Comparison of ENCODE assay signal across 10 mouse cellular contexts in genomic region chr19:7423028-7423655, GRCm38 (mm10). TPM values are rescaled to one million over a fixed set of nuclear protein-coding genes. Genes with fewer than 3 reads are reported as not detected.
DNase-seq lines count a peak whose midpoint lies in the region; ATAC-seq and TF ChIP-seq lines count a peak whose summit lies in the region.
"Had no signal": no experiment of that assay in that cellular context is flagged by ENCODE, and none has a peak within 500 bp of the region (broad histone marks: within the 10 kb centered on the region; RNA-seq: fewer than 3 reads in every experiment).

No protein-coding gene starts in this region.

- no peak overlapping the region for H3K4me3 ChIP-seq in thymus, adult 2 months (ENCODE audit: control insufficient read depth, insufficient read depth, low read length)
- H3K4me3 ChIP-seq in forebrain, embryonic 14.5 days (ENCODE audit: low read depth, low read length), result peak overlapping the region; percentile 32
- H3K4me3 ChIP-seq in heart, postnatal 0 days (ENCODE audit: low read depth, low read length), result peak overlapping the region; percentile 37
- peak overlapping the region; percentile 23 for H3K4me3 ChIP-seq in liver, embryonic 13.5 days (replicated peaks)
- peak overlapping the region; percentile 43 for H3K4me3 ChIP-seq in neural tube, embryonic 15.5 days (replicated peaks)
- H3K4me3 ChIP-seq: megakaryocyte, embryonic 14.5 days had no signal

- 91% methylated on average over 51 of the region's 51 CpGs for WGBS in thymus, adult 2 months
- 2% methylated on average over 49 of the region's 51 CpGs for WGBS in forebrain, embryonic 14.5 days
- 10% methylated on average over 45 of the region's 51 CpGs for WGBS in heart, postnatal 0 days
- WGBS in liver, embryonic 13.5 days (ENCODE audit: insufficient replicate concordance), result 70% methylated on average over 51 of the region's 51 CpGs
- 7% methylated on average over 51 of the region's 51 CpGs for WGBS in neural tube, embryonic 15.5 days

- H3K27me3 ChIP-seq in thymus, adult 2 months (ENCODE audit: control insufficient read depth, insufficient read depth, low read length), result no peaks in the 10 kb centered on the region
- H3K27me3 ChIP-seq in forebrain, embryonic 14.5 days (replicated peaks; ENCODE audit: control insufficient read depth, insufficient read depth, low read length), result no peaks in the 10 kb centered on the region
- H3K27me3 ChIP-seq in heart, postnatal 0 days (ENCODE audit: control insufficient read depth, insufficient read depth, low read length), result no peaks in the 10 kb centered on the region
- peaks cover 2% of the 10 kb centered on the region; the same call in 1 of the 2 replicates for H3K27me3 ChIP-seq in liver, embryonic 13.5 days
- H3K27me3 ChIP-seq in neural tube, embryonic 15.5 days (replicated peaks), result no peaks in the 10 kb centered on the region
- H3K27me3 ChIP-seq: CH12.LX had no signal

- H3K9ac ChIP-seq in forebrain, embryonic 14.5 days (ENCODE audit: low read length), result peak overlapping the region; percentile 79
- peak overlapping the region; percentile 44 for H3K9ac ChIP-seq in heart, postnatal 0 days (replicated peaks; ENCODE audit: low read depth, low read length)
- H3K9ac ChIP-seq in liver, embryonic 13.5 days, result no peak overlapping the region
- H3K9ac ChIP-seq in neural tube, embryonic 15.5 days (replicated peaks), result peak overlapping the region; percentile 57

- H3K9me3 ChIP-seq in forebrain, embryonic 14.5 days (replicated peaks; ENCODE audit: control insufficient read depth, low read length), result no peaks in the 10 kb centered on the region
- no peaks in the 10 kb centered on the region for H3K9me3 ChIP-seq in heart, postnatal 0 days (replicated peaks; ENCODE audit: control insufficient read depth, low read length)
- no peaks in the 10 kb centered on the region for H3K9me3 ChIP-seq in liver, embryonic 13.5 days (replicated peaks)
- H3K9me3 ChIP-seq in neural tube, embryonic 15.5 days (replicated peaks), result no peaks in the 10 kb centered on the region
- H3K9me3 ChIP-seq: megakaryocyte, embryonic 14.5 days had no signal

- H3K36me3 ChIP-seq in thymus, adult 2 months (ENCODE audit: control insufficient read depth, insufficient read depth, low read length), result peaks cover 57% of the 10 kb centered on the region
- H3K36me3 ChIP-seq in forebrain, embryonic 14.5 days (ENCODE audit: control insufficient read depth, insufficient read depth, low read length), result peaks cover 80% of the 10 kb centered on the region
- H3K36me3 ChIP-seq in heart, postnatal 0 days (replicated peaks; ENCODE audit: control insufficient read depth, insufficient read depth, low read length), result peaks cover 57% of the 10 kb centered on the region
- H3K36me3 ChIP-seq in liver, embryonic 13.5 days, result peaks cover 73% of the 10 kb centered on the region
- peaks cover 37% of the 10 kb centered on the region for H3K36me3 ChIP-seq in neural tube, embryonic 15.5 days

- TF ChIP-seq EP300 in heart, postnatal 0 days (IDR thresholded peaks at IDR 0.05; ENCODE audit: low read depth), result peak; percentile 65; the same call in 1 of the 2 replicates

- peak; percentile 69 for ATAC-seq in forebrain, embryonic 14.5 days
- ATAC-seq in heart, postnatal 0 days (ENCODE audit: insufficient read depth, low read depth), result peak; percentile 84
- peak; percentile 29; the same call in 1 of the 2 replicates for ATAC-seq in liver, embryonic 13.5 days (ENCODE audit: low read depth)
- ATAC-seq in neural tube, embryonic 15.5 days (ENCODE audit: low FRiP score), result peak; percentile 60

- DNase-seq in thymus, postnatal 36 days, result peak; percentile 8 to 19
- no peak for DNase-seq in thymus, adult 2 months
- peak; percentile 87 for DNase-seq in forebrain, embryonic 14.5 days (ENCODE audit: low spot score)
- peak; percentile 76 for DNase-seq in heart, postnatal 0 days (ENCODE audit: low spot score)
- DNase-seq in kidney, postnatal 36 days, result peak; percentile 92 to 93
- no peak for DNase-seq in liver, embryonic 13.5 days
- peak; percentile 81 for DNase-seq in urinary bladder, postnatal 14 days (ENCODE audit: low spot score)

- H3K4me2 ChIP-seq in forebrain, embryonic 14.5 days (ENCODE audit: low read length), result peak overlapping the region; percentile 60
- peak overlapping the region; percentile 61 for H3K4me2 ChIP-seq in heart, postnatal 0 days (ENCODE audit: low read depth, low read length)
- peak overlapping the region; percentile 50 for H3K4me2 ChIP-seq in liver, embryonic 13.5 days
- peak overlapping the region; percentile 85 for H3K4me2 ChIP-seq in neural tube, embryonic 15.5 days

- peaks cover 19% of the 10 kb centered on the region for H3K4me1 ChIP-seq in thymus, adult 2 months (replicated peaks; ENCODE audit: control insufficient read depth, insufficient read depth, low read length)
- H3K4me1 ChIP-seq in forebrain, embryonic 14.5 days (ENCODE audit: control insufficient read depth, insufficient read depth, low read length), result peaks cover 53% of the 10 kb centered on the region
- H3K4me1 ChIP-seq in heart, postnatal 0 days (ENCODE audit: control insufficient read depth, insufficient read depth), result peaks cover 49% of the 10 kb centered on the region
- H3K4me1 ChIP-seq in liver, embryonic 13.5 days (replicated peaks), result peaks cover 58% of the 10 kb centered on the region
- H3K4me1 ChIP-seq in neural tube, embryonic 15.5 days, result peaks cover 68% of the 10 kb centered on the region

- TF ChIP-seq POLR2A in thymus, adult 2 months (IDR thresholded peaks at IDR 0.05; ENCODE audit: control insufficient read depth, extremely low read depth, insufficient read depth, low read length, poor library complexity), result no peak

- no peak overlapping the region for H3K27ac ChIP-seq in thymus, adult 2 months (ENCODE audit: control insufficient read depth, insufficient read depth, low read length)
- H3K27ac ChIP-seq in forebrain, embryonic 14.5 days (ENCODE audit: low read depth, low read length), result peak overlapping the region; percentile 93
- peak overlapping the region; percentile 56 for H3K27ac ChIP-seq in heart, postnatal 0 days (ENCODE audit: low read depth)
- H3K27ac ChIP-seq in liver, embryonic 13.5 days, result no peak overlapping the region
- peak overlapping the region; percentile 85 for H3K27ac ChIP-seq in neural tube, embryonic 15.5 days (replicated peaks)

- no peak for TF ChIP-seq CTCF in thymus, adult 2 months (IDR thresholded peaks at IDR 0.05; ENCODE audit: borderline replicate concordance, control insufficient read depth, extremely low read depth, insufficient read depth, low read length, poor library complexity)
- peak; percentile 4; the same call in 1 of the 2 replicates for TF ChIP-seq CTCF in heart, postnatal 0 days (IDR thresholded peaks at IDR 0.05; ENCODE audit: low read depth)

RNA-seq across cellular contexts. Expression of gene 2700081O15Rik, which starts 5.7 kb away (rescaled TPM):
- polyA plus RNA-seq in thymus, adult 2 months (2012; rRNA removed), result 68.3 and 80.8 TPM in 2 replicates
- 22.1 and 24.7 TPM in 2 replicates for polyA plus RNA-seq in forebrain, embryonic 14.5 days (2014; fragmentation: Nextera tagmentation; extraction: Ambion mirVana)
- total RNA-seq in heart, postnatal 0 days (2014; rRNA removed; ENCODE audit: low replicate concordance), result 29.6 and 44.0 TPM in 2 replicates
- 2.1 and 2.3 TPM in 2 replicates for polyA plus RNA-seq in heart, postnatal 0 days (2015; fragmentation: Nextera tagmentation; extraction: Ambion mirVana)
- 0.93 and 1.00 TPM in 2 replicates for polyA plus RNA-seq in liver, embryonic 13.5 days (2015; fragmentation: Nextera tagmentation; extraction: Ambion mirVana)
- 12.8 and 16.0 TPM in 2 replicates for polyA plus RNA-seq in neural tube, embryonic 15.5 days (2015; fragmentation: Nextera tagmentation; extraction: Ambion mirVana)

RNA-seq across cellular contexts. Expression of gene Spindoc, which starts 40.3 kb away (rescaled TPM):
- polyA plus RNA-seq in thymus, adult 2 months (2012; rRNA removed), result 48.9 and 61.9 TPM in 2 replicates
- 33.6 and 36.2 TPM in 2 replicates for polyA plus RNA-seq in forebrain, embryonic 14.5 days (2014; fragmentation: Nextera tagmentation; extraction: Ambion mirVana)
- 22.0 and 38.7 TPM in 2 replicates for total RNA-seq in heart, postnatal 0 days (2014; rRNA removed; ENCODE audit: low replicate concordance)
- 11.7 and 13.7 TPM in 2 replicates for polyA plus RNA-seq in heart, postnatal 0 days (2015; fragmentation: Nextera tagmentation; extraction: Ambion mirVana)
- 3.7 and 4.7 TPM in 2 replicates for polyA plus RNA-seq in liver, embryonic 13.5 days (2015; fragmentation: Nextera tagmentation; extraction: Ambion mirVana)
- polyA plus RNA-seq in neural tube, embryonic 15.5 days (2015; fragmentation: Nextera tagmentation; extraction: Ambion mirVana), result 25.3 and 30.9 TPM in 2 replicates

RNA-seq across cellular contexts. Expression of gene Rtn3, which starts 59.9 kb away (rescaled TPM):
- 197 and 239 TPM in 2 replicates for polyA plus RNA-seq in thymus, adult 2 months (2012; rRNA removed)
- polyA plus RNA-seq in forebrain, embryonic 14.5 days (2014; fragmentation: Nextera tagmentation; extraction: Ambion mirVana), result 464 and 468 TPM in 2 replicates
- 67.7 and 70.4 TPM in 2 replicates for total RNA-seq in heart, postnatal 0 days (2014; rRNA removed; ENCODE audit: low replicate concordance)
- 99.7 and 105 TPM in 2 replicates for polyA plus RNA-seq in heart, postnatal 0 days (2015; fragmentation: Nextera tagmentation; extraction: Ambion mirVana)
- 67.5 and 73.5 TPM in 2 replicates for polyA plus RNA-seq in liver, embryonic 13.5 days (2015; fragmentation: Nextera tagmentation; extraction: Ambion mirVana)
- 588 and 670 TPM in 2 replicates for polyA plus RNA-seq in neural tube, embryonic 15.5 days (2015; fragmentation: Nextera tagmentation; extraction: Ambion mirVana)

Comparison
In these comparisons a context has a peak if more than half of its experiments do, and no peak if none do; other contexts are left out.
1. DNase-seq: peak in thymus, postnatal 36 days (2 of 2), forebrain, embryonic 14.5 days (single experiment), heart, postnatal 0 days (single experiment), kidney, postnatal 36 days (2 of 2) and urinary bladder, postnatal 14 days (single experiment); none in thymus, adult 2 months (single experiment) and liver, embryonic 13.5 days (single experiment).
2. H3K27ac ChIP-seq: peak in forebrain, embryonic 14.5 days (single experiment), heart, postnatal 0 days (single experiment) and neural tube, embryonic 15.5 days (single experiment); none in thymus, adult 2 months (single experiment) and liver, embryonic 13.5 days (single experiment).
3. ATAC-seq: peak in every context shown above with its lines; median percentile 84 in heart, postnatal 0 days; 69 in forebrain, embryonic 14.5 days; 60 in neural tube, embryonic 15.5 days; 29 in liver, embryonic 13.5 days.
4. Peak in every context shown above with its lines, with median percentiles within 50 percentile points of each other: H3K4me2 ChIP-seq.